Mouse (Mus musculus): Measurements from ENCODE around the gene Dio1. TPM values are rescaled to one million over a fixed set of nuclear protein-coding genes. Genes with fewer than 3 reads are reported as not detected.

Dio1 gene
- polyA plus RNA-seq, 1 experiment from 2014 or later, result 0.80 TPM

GRCm38 (mm10) chr4:107291611-107292272 lies 15.2 kb downstream of the Dio1 start:
- no peaks in the 10 kb centered on the region for H3K36me3 ChIP-seq (ENCODE audit: control insufficient read depth, insufficient read depth, low read length)
- H3K27me3 ChIP-seq (ENCODE audit: control insufficient read depth, insufficient read depth, low read length), result no peaks in the 10 kb centered on the region
- no peak overlapping the region for H3K4me2 ChIP-seq (ENCODE audit: low read depth, low read length)
- H3K4me1 ChIP-seq (ENCODE audit: control insufficient read depth, insufficient read depth, low read length), result no peaks in the 10 kb centered on the region
- no peak overlapping the region for H3K27ac ChIP-seq (ENCODE audit: low read length)
- H3K4me3 ChIP-seq (replicated peaks; ENCODE audit: low read length), result no peak overlapping the region
- 82% methylated on average over 7 of the region's 7 CpGs for WGBS
- H3K9ac ChIP-seq (ENCODE audit: low read length), result no peak overlapping the region
- no peak for ATAC-seq (ENCODE audit: insufficient read depth, low FRiP score)
- no peaks in the 10 kb centered on the region for H3K9me3 ChIP-seq (replicated peaks; ENCODE audit: control insufficient read depth, low read length)

GRCm38 (mm10) chr4:107287517-107287916 lies 19.5 kb downstream of the Dio1 start:
- Histone ChIP-seq H3K36me3 (ENCODE audit: control insufficient read depth, insufficient read depth, low read length) (no peaks in the 10 kb centered on the region), H3K4me2 (ENCODE audit: low read depth, low read length) (no peak overlapping the region), H3K4me1 (ENCODE audit: control insufficient read depth, insufficient read depth, low read length) (no peaks in the 10 kb centered on the region), H3K27ac (ENCODE audit: low read length) (no peak overlapping the region), H3K4me3 (replicated peaks; ENCODE audit: low read length) (no peak overlapping the region), H3K27me3 (ENCODE audit: control insufficient read depth, insufficient read depth, low read length) (no peaks in the 10 kb centered on the region), H3K9me3 (replicated peaks; ENCODE audit: control insufficient read depth, low read length) (no peaks in the 10 kb centered on the region), H3K9ac (ENCODE audit: low read length) (no peak overlapping the region)
- ATAC-seq (ENCODE audit: insufficient read depth, low FRiP score), result no peak
- WGBS, result 78% methylated on average over 2 of the region's 2 CpGs

- no peak for ATAC-seq (ENCODE audit: insufficient read depth, low FRiP score)
- no peak overlapping the region for H3K4me3 ChIP-seq (replicated peaks; ENCODE audit: low read length)
- no peaks in the 10 kb centered on the region for H3K36me3 ChIP-seq (ENCODE audit: control insufficient read depth, insufficient read depth, low read length)
- no peaks in the 10 kb centered on the region for H3K4me1 ChIP-seq (ENCODE audit: control insufficient read depth, insufficient read depth, low read length)
- H3K27ac ChIP-seq (ENCODE audit: low read length), result no peak overlapping the region
- WGBS, result 89% methylated on average over 8 of the region's 8 CpGs
- H3K4me2 ChIP-seq (ENCODE audit: low read depth, low read length), result no peak overlapping the region
- no peaks in the 10 kb centered on the region for H3K27me3 ChIP-seq (ENCODE audit: control insufficient read depth, insufficient read depth, low read length)
- no peak overlapping the region for H3K9ac ChIP-seq (ENCODE audit: low read length)
- no peaks in the 10 kb centered on the region for H3K9me3 ChIP-seq (replicated peaks; ENCODE audit: control insufficient read depth, low read length)
Observed at GRCm38 (mm10) chr4:107286386-107286785, 20.6 kb downstream of the Dio1 start.

GRCm38 (mm10) chr4:107285446-107286200 lies 21.3 kb downstream of the Dio1 start:
- 58% methylated on average over 3 of the region's 3 CpGs for whole genome bisulfite sequencing
- no peak overlapping the region for H3K4me2 ChIP-seq (ENCODE audit: low read depth, low read length)
- H3K36me3 ChIP-seq (ENCODE audit: control insufficient read depth, insufficient read depth, low read length), result no peaks in the 10 kb centered on the region
- H3K4me1 ChIP-seq (ENCODE audit: control insufficient read depth, insufficient read depth, low read length), result no peaks in the 10 kb centered on the region
- no peak overlapping the region for H3K9ac ChIP-seq (ENCODE audit: low read length)
- ATAC-seq (ENCODE audit: insufficient read depth, low FRiP score), result no peak
- H3K9me3 ChIP-seq (replicated peaks; ENCODE audit: control insufficient read depth, low read length), result no peaks in the 10 kb centered on the region
- no peaks in the 10 kb centered on the region for H3K27me3 ChIP-seq (ENCODE audit: control insufficient read depth, insufficient read depth, low read length)
- no peak overlapping the region for H3K4me3 ChIP-seq (replicated peaks; ENCODE audit: low read length)
- no peak overlapping the region for H3K27ac ChIP-seq (ENCODE audit: low read length)

- H3K4me2 ChIP-seq (ENCODE audit: low read depth, low read length), result no peak overlapping the region
- 83% methylated on average over 7 of the region's 7 CpGs for WGBS
- no peak overlapping the region for H3K4me3 ChIP-seq (replicated peaks; ENCODE audit: low read length)
- no peak for ATAC-seq (ENCODE audit: insufficient read depth, low FRiP score)
- H3K4me1 ChIP-seq (ENCODE audit: control insufficient read depth, insufficient read depth, low read length), result no peaks in the 10 kb centered on the region
- no peak overlapping the region for H3K27ac ChIP-seq (ENCODE audit: low read length)
- H3K36me3 ChIP-seq (ENCODE audit: control insufficient read depth, insufficient read depth, low read length), result no peaks in the 10 kb centered on the region
- no peak overlapping the region for H3K9ac ChIP-seq (ENCODE audit: low read length)
- no peaks in the 10 kb centered on the region for H3K27me3 ChIP-seq (ENCODE audit: control insufficient read depth, insufficient read depth, low read length)
- no peaks in the 10 kb centered on the region for H3K9me3 ChIP-seq (replicated peaks; ENCODE audit: control insufficient read depth, low read length)
Observed at GRCm38 (mm10) chr4:107280843-107281475, 26.0 kb downstream of the Dio1 start.

- ATAC-seq (ENCODE audit: insufficient read depth, low FRiP score), result no peak
Observed at GRCm38 (mm10) chr4:107278188-107278707, 28.7 kb downstream of the Dio1 start.

GRCm38 (mm10) chr4:107274511-107274910 lies 32.5 kb downstream of the Dio1 start:
- H3K9ac ChIP-seq (ENCODE audit: low read length), result no peak overlapping the region
- ATAC-seq (ENCODE audit: insufficient read depth, low FRiP score), result no peak
- WGBS, result 70% methylated on average over 5 of the region's 5 CpGs

More at GRCm38 (mm10) chr4:107278188-107278707, 28.7 kb downstream of the Dio1 start:
- Histone ChIP-seq H3K9ac (ENCODE audit: low read length) (no peak overlapping the region), H3K36me3 (ENCODE audit: control insufficient read depth, insufficient read depth, low read length) (no peaks in the 10 kb centered on the region), H3K27me3 (ENCODE audit: control insufficient read depth, insufficient read depth, low read length) (no peaks in the 10 kb centered on the region), H3K4me3 (replicated peaks; ENCODE audit: low read length) (no peak overlapping the region), H3K27ac (ENCODE audit: low read length) (no peak overlapping the region), H3K4me2 (ENCODE audit: low read depth, low read length) (no peak overlapping the region), H3K4me1 (ENCODE audit: control insufficient read depth, insufficient read depth, low read length) (no peaks in the 10 kb centered on the region), H3K9me3 (replicated peaks; ENCODE audit: control insufficient read depth, low read length) (no peaks in the 10 kb centered on the region)
- 37% methylated on average over 8 of the region's 8 CpGs for WGBS

GRCm38 (mm10) chr4:107273683-107274082 lies 33.3 kb downstream of the Dio1 start:
- H3K27me3 ChIP-seq (ENCODE audit: control insufficient read depth, insufficient read depth, low read length), result no peaks in the 10 kb centered on the region
- no peaks in the 10 kb centered on the region for H3K36me3 ChIP-seq (ENCODE audit: control insufficient read depth, insufficient read depth, low read length)
- no peak overlapping the region for H3K9ac ChIP-seq (ENCODE audit: low read length)
- ATAC-seq (ENCODE audit: insufficient read depth, low FRiP score), result no peak
- H3K4me2 ChIP-seq (ENCODE audit: low read depth, low read length), result no peak overlapping the region
- H3K27ac ChIP-seq (ENCODE audit: low read length), result no peak overlapping the region
- H3K4me1 ChIP-seq (ENCODE audit: control insufficient read depth, insufficient read depth, low read length), result no peaks in the 10 kb centered on the region
- H3K4me3 ChIP-seq (replicated peaks; ENCODE audit: low read length), result no peak overlapping the region
- H3K9me3 ChIP-seq (replicated peaks; ENCODE audit: control insufficient read depth, low read length), result no peaks in the 10 kb centered on the region
- 76% methylated on average over 4 of the region's 4 CpGs for WGBS

More at GRCm38 (mm10) chr4:107274511-107274910, 32.5 kb downstream of the Dio1 start:
- Histone ChIP-seq H3K27me3 (ENCODE audit: control insufficient read depth, insufficient read depth, low read length) (no peaks in the 10 kb centered on the region), H3K36me3 (ENCODE audit: control insufficient read depth, insufficient read depth, low read length) (no peaks in the 10 kb centered on the region), H3K4me1 (ENCODE audit: control insufficient read depth, insufficient read depth, low read length) (no peaks in the 10 kb centered on the region), H3K4me2 (ENCODE audit: low read depth, low read length) (no peak overlapping the region), H3K9me3 (replicated peaks; ENCODE audit: control insufficient read depth, low read length) (no peaks in the 10 kb centered on the region), H3K4me3 (replicated peaks; ENCODE audit: low read length) (no peak overlapping the region), H3K27ac (ENCODE audit: low read length) (no peak overlapping the region)

- 0 out of 2 replicates have a peak, but pooled peaks cover 3% of the 10 kb centered on the region for H3K36me3 ChIP-seq (ENCODE audit: control insufficient read depth, insufficient read depth, low read length)
- H3K9ac ChIP-seq (ENCODE audit: low read length), result no peak overlapping the region
- no peaks in the 10 kb centered on the region for H3K9me3 ChIP-seq (replicated peaks; ENCODE audit: control insufficient read depth, low read length)
- no peak for ATAC-seq (ENCODE audit: insufficient read depth, low FRiP score)
- no peak overlapping the region for H3K4me3 ChIP-seq (replicated peaks; ENCODE audit: low read length)
- H3K4me2 ChIP-seq (ENCODE audit: low read depth, low read length), result no peak overlapping the region
- H3K4me1 ChIP-seq (ENCODE audit: control insufficient read depth, insufficient read depth, low read length), result no peaks in the 10 kb centered on the region
- H3K27ac ChIP-seq (ENCODE audit: low read length), result no peak overlapping the region
- no peaks in the 10 kb centered on the region for H3K27me3 ChIP-seq (ENCODE audit: control insufficient read depth, insufficient read depth, low read length)
- WGBS, result 35% methylated on average over 4 of the region's 4 CpGs
Observed at GRCm38 (mm10) chr4:107260001-107260400, 47.0 kb downstream of the Dio1 start.

Measured in stomach, embryonic 16.5 days (tissue).